Mouse (Mus musculus): ENCODE measurements at regions not wholly inside any gene's neighbourhood (a gene's known extent, or its start where the extent isn't known, plus 50 kb on each side); places are given as distances from the start of the nearest gene placed in this dataset.
"Not testable (repeated sequence)": the region's sequence is repeated elsewhere in the genome, so short reads cannot be mapped to it uniquely, and the experiment has no call there.

DNA sequence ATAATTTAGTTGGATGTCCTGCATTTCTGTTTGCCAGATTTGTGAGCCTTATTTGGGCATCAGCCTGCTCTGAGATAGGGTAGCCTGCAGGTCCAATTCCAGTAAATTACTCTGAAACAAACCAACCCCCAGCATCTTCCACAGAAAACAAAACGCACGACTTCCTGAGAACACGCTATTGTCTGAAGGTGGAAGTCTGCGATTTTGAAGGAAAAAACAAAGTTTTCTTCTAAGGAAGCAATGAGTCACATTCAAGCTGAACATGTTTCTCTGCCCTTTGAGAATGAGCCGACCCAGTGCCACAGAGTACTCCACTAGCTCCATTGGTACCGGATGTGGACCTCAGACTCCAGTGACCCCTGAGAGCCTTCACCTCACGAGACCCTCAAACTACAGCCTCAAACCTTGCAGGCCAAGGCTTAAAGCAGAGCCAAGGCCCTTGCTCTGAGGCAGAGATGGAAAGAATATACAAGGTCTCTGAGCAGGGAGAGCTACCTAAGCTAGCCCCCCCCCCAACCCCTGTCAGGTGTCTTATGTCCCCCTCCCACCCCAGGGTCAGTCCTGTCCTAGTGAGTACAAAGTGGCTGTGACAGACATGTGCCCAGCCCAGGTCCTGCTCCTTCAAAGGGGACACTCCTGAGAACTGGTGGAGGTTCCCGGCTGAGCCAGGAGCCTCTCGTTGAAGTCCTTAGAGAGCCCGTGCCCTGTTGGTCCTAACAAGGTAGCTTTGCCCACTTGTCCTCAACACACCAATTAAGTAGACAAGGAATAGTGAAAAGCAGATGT, 87.3 kb downstream of the Hs1bp3 start:
- Histone ChIP-seq H3K27me3 (ENCODE audit: insufficient read depth, low read length) (no peaks in the 10 kb centered on the region), H3K4me2 (ENCODE audit: low read depth, low read length, poor library complexity, severe bottlenecking) (no peak overlapping the region), H3K9me3 (ENCODE audit: low read length) (no peaks in the 10 kb centered on the region), H3K4me1 (ENCODE audit: insufficient read depth, low read length) (no peaks in the 10 kb centered on the region), H3K36me3 (ENCODE audit: insufficient read depth, low read length) (no peaks in the 10 kb centered on the region), H3K9ac (replicated peaks; ENCODE audit: low read length, poor library complexity, severe bottlenecking) (no peak overlapping the region), H3K27ac (ENCODE audit: low read depth, low read length) (no peak overlapping the region), H3K4me3 (ENCODE audit: low read depth, low read length) (no peak overlapping the region)
- no peak for TF ChIP-seq CTCF (IDR thresholded peaks at IDR 0.05)
- DNase-seq (ENCODE audit: low spot score) (no peak), ATAC-seq (ENCODE audit: low FRiP score) (no peak)
- WGBS = 86% methylated on average over 10 of the region's 10 CpGs

DNA sequence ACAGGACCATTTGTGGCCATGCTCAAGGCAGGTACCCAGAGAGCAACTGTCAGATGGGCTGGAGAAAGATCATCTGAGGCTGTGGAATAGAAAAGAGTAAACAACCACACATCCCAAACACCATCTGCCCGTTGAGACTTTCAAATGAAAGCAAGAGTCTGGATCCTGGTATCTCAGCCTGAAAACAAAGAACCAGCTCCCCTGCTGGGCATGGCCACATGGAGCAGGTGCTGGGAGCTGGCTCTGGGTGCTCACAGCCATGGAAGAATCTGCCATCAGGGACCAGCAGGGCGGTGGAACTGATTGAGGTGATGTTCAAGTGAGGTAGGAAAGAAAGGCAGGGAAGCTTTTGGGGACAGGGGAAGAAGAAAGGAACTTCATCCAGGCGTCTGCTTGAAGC, 85.6 kb downstream of the Hs1bp3 start:
- no peaks in the 10 kb centered on the region for H3K27me3 ChIP-seq (ENCODE audit: insufficient read depth, low read length)
- H3K4me1 ChIP-seq (ENCODE audit: insufficient read depth, low read length) = no peaks in the 10 kb centered on the region
- no peaks in the 10 kb centered on the region for H3K36me3 ChIP-seq (ENCODE audit: insufficient read depth, low read length)
- H3K27ac ChIP-seq (ENCODE audit: low read depth, low read length) = no peak overlapping the region
- ATAC-seq (ENCODE audit: low FRiP score) (no peak), DNase-seq (ENCODE audit: low spot score) (no peak)
- WGBS = 73% methylated on average over 3 of the region's 3 CpGs
- no peak overlapping the region for H3K4me3 ChIP-seq (ENCODE audit: low read depth, low read length)
- no peak overlapping the region for H3K9ac ChIP-seq (replicated peaks; ENCODE audit: low read length, poor library complexity, severe bottlenecking)
- no peak for TF ChIP-seq CTCF (IDR thresholded peaks at IDR 0.05)
- no peaks in the 10 kb centered on the region for H3K9me3 ChIP-seq (ENCODE audit: low read length)
- no peak overlapping the region for H3K4me2 ChIP-seq (ENCODE audit: low read depth, low read length, poor library complexity, severe bottlenecking)

DNA sequence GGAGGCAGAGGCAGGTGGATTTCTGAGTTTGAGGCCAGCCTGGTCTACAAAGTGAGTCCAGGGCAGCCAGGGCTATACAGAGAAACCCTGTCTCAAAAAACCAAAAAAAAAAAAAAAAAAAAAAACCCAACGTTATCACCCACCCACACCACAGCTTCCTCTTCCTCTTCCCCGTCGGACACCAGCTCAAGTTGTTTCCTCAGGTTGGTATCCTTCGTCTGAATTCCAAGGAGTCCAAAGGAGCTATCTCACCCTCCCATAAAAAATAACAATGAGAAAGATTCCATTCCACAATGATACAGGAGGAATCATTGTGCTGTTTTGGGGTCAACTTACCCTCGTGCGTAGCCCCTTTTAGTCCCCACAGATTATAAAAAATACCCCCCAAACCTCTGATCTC, 83.2 kb downstream of the Hs1bp3 start:
- not testable (repeated sequence) for H3K36me3 ChIP-seq (ENCODE audit: insufficient read depth, low read length); H3K27ac ChIP-seq (ENCODE audit: low read depth, low read length); H3K4me1 ChIP-seq (ENCODE audit: insufficient read depth, low read length); H3K9me3 ChIP-seq (ENCODE audit: low read length); H3K4me3 ChIP-seq (ENCODE audit: low read depth, low read length); H3K27me3 ChIP-seq (ENCODE audit: insufficient read depth, low read length); H3K9ac ChIP-seq (replicated peaks; ENCODE audit: low read length, poor library complexity, severe bottlenecking); ATAC-seq (ENCODE audit: low FRiP score); H3K4me2 ChIP-seq (ENCODE audit: low read depth, low read length, poor library complexity, severe bottlenecking); DNase-seq (ENCODE audit: low spot score)
- 92% methylated on average over 4 of the region's 6 CpGs for WGBS

DNA sequence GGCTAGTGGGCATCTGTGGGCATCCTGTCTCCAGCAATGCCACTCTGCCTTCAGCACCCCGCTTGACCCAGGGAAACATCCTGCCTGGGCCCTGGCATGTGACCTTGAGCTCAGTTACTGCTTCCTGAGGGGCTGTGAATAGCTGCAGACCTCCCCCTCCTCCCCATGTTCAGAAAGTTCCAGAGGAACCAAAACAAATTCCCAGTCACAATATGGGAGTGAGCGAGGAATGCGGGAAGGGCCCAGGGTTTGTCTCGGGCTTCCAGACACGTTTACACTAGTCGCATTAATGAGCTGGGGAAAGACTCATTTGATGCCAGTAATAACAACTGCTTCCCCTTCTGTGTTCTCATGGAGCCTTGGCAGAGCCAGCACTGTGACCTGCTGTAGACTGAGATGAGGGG, 81.7 kb downstream of the Hs1bp3 start:
- no peak overlapping the region for H3K4me3 ChIP-seq (ENCODE audit: low read depth, low read length)
- ATAC-seq (ENCODE audit: low FRiP score) = no peak
- peak; percentile 27 for DNase-seq (ENCODE audit: low spot score)
- H3K4me1 ChIP-seq (ENCODE audit: insufficient read depth, low read length) = no peaks in the 10 kb centered on the region
- no peak overlapping the region for H3K9ac ChIP-seq (replicated peaks; ENCODE audit: low read length, poor library complexity, severe bottlenecking)
- no peaks in the 10 kb centered on the region for H3K27me3 ChIP-seq (ENCODE audit: insufficient read depth, low read length)
- TF ChIP-seq CTCF (IDR thresholded peaks at IDR 0.05) = no peak
- no peak overlapping the region for H3K4me2 ChIP-seq (ENCODE audit: low read depth, low read length, poor library complexity, severe bottlenecking)
- no peaks in the 10 kb centered on the region for H3K36me3 ChIP-seq (ENCODE audit: insufficient read depth, low read length)
- 69% methylated on average over 6 of the region's 6 CpGs for WGBS
- no peak overlapping the region for H3K27ac ChIP-seq (ENCODE audit: low read depth, low read length)
- no peaks in the 10 kb centered on the region for H3K9me3 ChIP-seq (ENCODE audit: low read length)

DNA sequence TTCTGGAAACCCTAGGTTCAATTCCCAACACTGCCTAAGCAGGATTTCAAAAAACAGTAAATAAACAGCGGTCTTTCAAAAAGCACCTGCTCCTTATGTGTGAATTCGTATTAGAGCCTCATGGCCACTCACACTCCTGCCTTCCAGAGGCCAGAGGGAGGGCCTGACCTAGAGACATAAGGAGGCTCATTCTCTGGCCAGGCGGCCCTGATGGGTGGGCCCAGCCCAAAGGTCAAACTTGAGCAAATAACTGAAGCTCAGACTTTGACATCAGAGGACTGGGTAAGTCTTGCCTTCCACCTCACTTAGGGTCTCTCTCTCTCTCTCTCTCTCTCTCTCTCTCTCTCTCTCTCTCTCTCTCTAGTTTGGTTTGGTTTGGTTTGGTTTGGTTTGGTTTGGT, 80.7 kb downstream of the Hs1bp3 start:
- WGBS = 82% methylated on average over 3 of the region's 3 CpGs
- H3K27me3 ChIP-seq (ENCODE audit: insufficient read depth, low read length) = no peaks in the 10 kb centered on the region
- no peak overlapping the region for H3K4me3 ChIP-seq (ENCODE audit: low read depth, low read length)
- ATAC-seq (ENCODE audit: low FRiP score) (no peak), DNase-seq (ENCODE audit: low spot score) (no peak)
- no peak for TF ChIP-seq CTCF (IDR thresholded peaks at IDR 0.05)
- no peaks in the 10 kb centered on the region for H3K36me3 ChIP-seq (ENCODE audit: insufficient read depth, low read length)
- no peak overlapping the region for H3K27ac ChIP-seq (ENCODE audit: low read depth, low read length)
- no peak overlapping the region for H3K9ac ChIP-seq (replicated peaks; ENCODE audit: low read length, poor library complexity, severe bottlenecking)
- H3K4me1 ChIP-seq (ENCODE audit: insufficient read depth, low read length) = no peaks in the 10 kb centered on the region
- no peak overlapping the region for H3K4me2 ChIP-seq (ENCODE audit: low read depth, low read length, poor library complexity, severe bottlenecking)
- no peaks in the 10 kb centered on the region for H3K9me3 ChIP-seq (ENCODE audit: low read length)
